Mouse (Mus musculus) olfactory bulb, adult 2 months (tissue): ENCODE data around the gene Plekhg6.

Source experiments
- CTCF ChIP-seq: fragments of 200-500 bp; IDR thresholded peaks from 2 replicates; pipeline ENCODE4 v1.5.1; 2012; ENCODE audit warnings: low read depth, mild to moderate bottlenecking, low read length, moderate library complexity; ENCODE audit not compliant: insufficient read depth
- POLR2A ChIP-seq: fragments of 200-500 bp; IDR thresholded peaks from 2 replicates; pipeline ENCODE4 v1.6.1; 2012; ENCODE audit warnings: mild to moderate bottlenecking, low read depth, low read length, moderate library complexity; ENCODE audit not compliant: insufficient read depth

DNA sequence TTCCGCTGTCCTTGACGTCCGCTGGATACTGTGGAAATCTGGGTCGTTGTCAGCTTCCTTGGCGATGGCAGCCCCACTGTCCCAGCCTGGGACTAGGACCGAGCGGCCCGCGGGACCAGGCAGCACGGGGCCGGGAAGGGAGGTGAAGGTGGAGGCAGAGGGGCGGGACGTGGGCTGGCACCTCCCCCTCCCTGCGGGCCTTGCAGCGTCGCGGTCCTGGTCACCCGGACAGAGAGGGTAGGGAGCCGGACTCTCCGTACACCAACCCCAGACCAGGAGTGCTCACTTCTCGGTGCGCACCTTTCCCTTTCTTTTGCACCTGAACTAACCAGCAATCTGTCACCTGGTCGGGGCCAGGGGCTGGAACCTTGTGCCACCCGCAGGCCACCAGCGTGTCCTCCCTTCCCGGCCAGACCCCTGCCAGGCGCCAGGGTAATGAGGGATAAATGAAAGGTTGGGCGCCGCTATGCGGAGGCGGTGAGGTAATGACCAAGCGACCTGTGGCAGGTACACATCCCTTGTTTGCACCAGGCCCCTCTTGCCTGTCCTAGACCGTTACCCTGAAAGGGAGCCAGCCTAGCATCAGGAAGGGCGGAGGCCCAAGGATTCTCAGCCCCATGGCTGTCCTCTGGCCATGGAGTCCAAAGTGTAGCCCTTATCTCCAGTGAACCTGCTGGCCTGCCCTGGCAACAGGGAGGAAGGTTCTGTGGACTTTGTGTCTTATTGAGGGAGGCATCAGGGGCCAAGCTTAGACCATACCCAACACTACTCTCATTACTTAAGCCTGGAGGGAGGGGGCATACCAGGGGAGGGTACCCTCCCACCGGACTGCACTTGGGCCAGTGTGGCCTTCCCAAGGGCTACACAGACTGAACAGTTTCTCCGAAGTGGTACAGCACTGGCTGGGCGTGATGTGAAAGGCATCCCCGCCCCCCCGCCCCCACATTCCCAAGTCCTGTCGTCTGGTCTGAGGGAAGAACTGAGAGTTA is at the start of gene Plekhg6:
- TF ChIP-seq CTCF (no peak), POLR2A (no peak)
